Mouse (Mus musculus): Measurements from ENCODE around the gene Abca17.

Abca17 gene

GRCm38 (mm10) chr17:24350926-24351759, at the start of gene Abca17:
TSS of gene Abca17 (minus strand) at chr17:24351068.
- DNase-seq (ENCODE audit: low spot score in 2 of 2): peak; percentile 14 to 35

GRCm38 (mm10) chr17:24394456-24394855, 43.6 kb upstream of the Abca17 start:
- DNase-seq (ENCODE audit: low spot score in 2 of 2): no peak

- no peak for DNase-seq (ENCODE audit: low spot score in 2 of 2)
Measured at GRCm38 (mm10) chr17:24393527-24393926, 42.7 kb upstream of the Abca17 start.

- no peak for DNase-seq (ENCODE audit: low spot score in 2 of 2)
Measured at GRCm38 (mm10) chr17:24391149-24391548, 40.3 kb upstream of the Abca17 start.

GRCm38 (mm10) chr17:24389865-24390264, 39.0 kb upstream of the Abca17 start:
- DNase-seq (ENCODE audit: low spot score in 2 of 2): no peak

GRCm38 (mm10) chr17:24388711-24389110, 37.8 kb upstream of the Abca17 start:
- DNase-seq (ENCODE audit: low spot score in 2 of 2): no peak

GRCm38 (mm10) chr17:24383789-24384188, 32.9 kb upstream of the Abca17 start:
- DNase-seq (ENCODE audit: low spot score in 2 of 2): no peak

- no peak for DNase-seq (ENCODE audit: low spot score in 2 of 2)
Measured at GRCm38 (mm10) chr17:24378496-24378895, 27.6 kb upstream of the Abca17 start.

GRCm38 (mm10) chr17:24375886-24376285, 25.0 kb upstream of the Abca17 start:
- no peak for DNase-seq (ENCODE audit: low spot score in 2 of 2)

- DNase-seq (ENCODE audit: low spot score in 2 of 2): no peak
Measured at GRCm38 (mm10) chr17:24375094-24375712, 24.3 kb upstream of the Abca17 start.

GRCm38 (mm10) chr17:24365863-24366262, 15.0 kb upstream of the Abca17 start:
- no peak for DNase-seq (ENCODE audit: low spot score in 2 of 2)

GRCm38 (mm10) chr17:24364461-24364860, 13.6 kb upstream of the Abca17 start:
- DNase-seq (ENCODE audit: low spot score in 2 of 2): no peak

- no peak for DNase-seq (ENCODE audit: low spot score in 2 of 2)
Measured at GRCm38 (mm10) chr17:24362527-24362926, 11.7 kb upstream of the Abca17 start.

- DNase-seq (ENCODE audit: low spot score in 2 of 2): no peak
Measured at GRCm38 (mm10) chr17:24361291-24361690, 10.4 kb upstream of the Abca17 start.

GRCm38 (mm10) chr17:24360841-24361240, 10.0 kb upstream of the Abca17 start:
- no peak for DNase-seq (ENCODE audit: low spot score in 2 of 2)

- DNase-seq (ENCODE audit: low spot score in 2 of 2): no peak
Measured at GRCm38 (mm10) chr17:24359903-24360302, 9.0 kb upstream of the Abca17 start.

- no peak for DNase-seq (ENCODE audit: low spot score in 2 of 2)
Measured at GRCm38 (mm10) chr17:24359006-24359405, 8.1 kb upstream of the Abca17 start.

GRCm38 (mm10) chr17:24355284-24355683, 4.4 kb upstream of the Abca17 start:
- DNase-seq (ENCODE audit: low spot score in 2 of 2): no peak

- DNase-seq (ENCODE audit: low spot score in 2 of 2): peak; percentile 5 to 30
Measured at GRCm38 (mm10) chr17:24353960-24354359, 3.1 kb upstream of the Abca17 start.

GRCm38 (mm10) chr17:24352370-24353194, 1.7 kb upstream of the Abca17 start:
- peak in 1 of 2 experiments; percentile 9 for DNase-seq (ENCODE audit: low spot score in 2 of 2)

GRCm38 (mm10) chr17:24351760-24352357, 991 bp upstream of the Abca17 start, which contains the start of gene Abca3:
TSS of gene Abca3 (plus strand) at chr17:24351950.
- peak; percentile 96 to 98 for DNase-seq (ENCODE audit: low spot score in 2 of 2)

GRCm38 (mm10) chr17:24349176-24349575, 1.7 kb downstream of the Abca17 start:
- no peak for DNase-seq (ENCODE audit: low spot score in 2 of 2)
